Mouse (Mus musculus): ENCODE measurements at regions not wholly inside any gene's neighbourhood (a gene's known extent, or its start where the extent isn't known, plus 50 kb on each side); places are given as distances from the start of the nearest gene placed in this dataset.

DNA sequence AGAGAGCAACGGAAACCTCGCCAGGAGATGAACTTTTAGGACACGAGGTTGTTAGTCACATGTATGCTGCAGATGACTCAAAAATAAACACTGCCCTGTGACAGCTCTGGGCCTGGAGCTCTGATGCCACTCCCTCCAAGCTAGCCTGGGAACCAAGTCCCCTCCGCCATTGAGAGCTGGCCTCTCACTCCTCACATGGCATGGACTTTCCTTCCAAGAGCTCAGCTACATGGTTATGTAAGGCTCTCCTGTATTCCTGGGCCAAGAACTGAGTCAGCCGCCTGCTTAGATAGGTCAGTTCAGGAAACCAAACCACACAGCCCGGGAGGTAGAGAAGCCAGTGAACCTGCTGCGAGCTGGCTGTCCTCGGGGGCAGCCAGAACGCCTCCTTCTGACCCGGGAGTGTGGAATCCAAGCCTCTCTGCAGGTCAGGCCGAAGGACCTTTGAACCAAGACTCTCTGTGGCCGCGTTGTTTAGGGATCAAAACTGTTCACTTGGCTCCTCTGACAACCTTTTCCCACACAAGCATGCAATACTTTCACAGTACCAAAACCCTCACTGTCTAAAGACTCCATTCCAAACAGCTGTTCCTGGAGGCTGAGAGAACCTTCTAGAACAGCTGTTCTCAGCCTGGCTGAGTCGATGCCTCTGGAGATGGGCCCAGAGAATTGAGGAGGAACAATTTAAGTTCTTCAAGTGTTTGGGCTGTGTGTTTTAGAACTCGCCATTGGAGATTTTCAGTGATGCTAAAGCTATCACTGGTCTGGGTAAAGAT, 422.8 kb upstream of the Jarid2 start:
- no peak for ATAC-seq (replicated peaks; ENCODE audit: low FRiP score, poor library complexity, severe bottlenecking)

- ATAC-seq (replicated peaks; ENCODE audit: low FRiP score, poor library complexity, severe bottlenecking), result no peak
Measured at GRCm38 (mm10) chr13:44308227-44308626, 421.0 kb upstream of the Jarid2 start.

- ATAC-seq (replicated peaks; ENCODE audit: low FRiP score, poor library complexity, severe bottlenecking), result no peak
Measured at GRCm38 (mm10) chr13:44312237-44312636, 417.0 kb upstream of the Jarid2 start.

DNA sequence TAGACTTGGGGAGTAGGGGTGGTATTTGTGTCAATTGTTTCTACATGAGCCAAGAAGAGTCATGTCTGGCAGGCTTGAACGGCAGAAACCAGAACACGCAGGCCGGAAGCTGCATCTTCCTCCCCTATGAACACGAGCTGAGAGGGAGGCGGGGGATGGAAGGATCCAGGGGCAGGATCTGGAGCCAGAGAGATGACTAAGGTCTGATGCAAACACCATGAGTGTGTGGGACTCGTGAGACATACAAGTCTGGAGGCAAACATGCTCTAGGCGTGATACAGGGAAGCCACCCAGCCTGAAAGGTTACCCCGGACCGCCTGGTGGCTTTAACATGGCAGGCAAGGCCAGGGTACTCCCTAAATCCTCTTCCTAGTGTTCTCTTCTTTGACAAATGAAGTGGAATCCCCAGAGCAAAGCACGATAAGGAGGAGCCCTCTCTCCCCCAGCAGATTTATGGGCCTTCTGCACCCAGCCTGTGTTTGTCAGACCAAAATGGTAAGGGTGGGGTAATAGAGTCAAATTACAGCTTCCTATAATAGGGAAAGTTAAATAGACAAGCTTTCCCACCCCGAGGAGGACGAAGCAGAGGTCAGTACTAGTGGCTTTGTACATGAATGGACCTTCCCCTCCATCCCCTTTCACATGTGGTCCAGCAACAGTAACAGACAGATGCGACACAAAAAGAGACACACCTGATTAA, 412.4 kb upstream of the Jarid2 start:
- ATAC-seq (replicated peaks; ENCODE audit: low FRiP score, poor library complexity, severe bottlenecking), result no peak

DNA sequence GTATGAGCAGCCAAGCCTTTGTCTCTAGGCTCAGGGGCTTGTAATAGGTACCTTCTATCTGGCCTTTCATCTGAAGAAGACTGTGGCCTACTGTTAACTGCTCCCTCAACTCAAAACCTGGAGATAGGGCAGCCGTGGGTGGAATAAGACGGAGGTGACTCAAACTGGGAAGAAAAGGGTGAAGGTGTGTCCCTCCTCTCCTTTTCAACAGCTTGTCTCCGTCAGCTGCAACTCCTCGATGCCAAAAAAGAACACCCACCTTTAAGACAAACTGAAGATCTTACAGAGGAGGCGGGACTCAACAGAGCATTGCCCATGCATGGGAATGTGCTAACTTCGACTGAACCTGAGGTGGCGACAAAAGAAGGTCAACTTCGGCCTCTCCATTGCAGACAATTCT, 411.7 kb upstream of the Jarid2 start:
- no peak for ATAC-seq (replicated peaks; ENCODE audit: low FRiP score, poor library complexity, severe bottlenecking)

DNA sequence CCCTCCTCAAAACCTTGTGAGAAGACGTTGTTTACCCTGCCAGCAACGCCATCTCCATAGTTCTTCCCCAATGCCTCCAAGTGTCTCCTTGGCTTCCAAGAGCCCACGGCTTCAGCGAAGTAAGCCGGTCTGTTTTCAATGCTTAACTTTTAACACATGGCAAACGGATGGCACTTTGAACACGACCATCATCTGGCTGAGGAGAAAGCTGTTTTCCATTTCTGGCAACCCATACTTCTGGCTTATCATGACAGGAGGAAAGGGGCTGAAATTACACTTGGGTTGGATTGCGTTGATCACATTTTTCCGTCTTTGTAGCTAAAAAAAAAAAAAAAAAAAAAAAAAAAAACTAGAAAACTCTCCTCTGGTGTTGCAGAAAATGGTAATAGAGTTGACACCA, 410.2 kb upstream of the Jarid2 start:
- no peak for ATAC-seq (replicated peaks; ENCODE audit: low FRiP score, poor library complexity, severe bottlenecking)

GRCm38 (mm10) chr13:44319511-44319910, 409.8 kb upstream of the Jarid2 start:
- ATAC-seq (replicated peaks; ENCODE audit: low FRiP score, poor library complexity, severe bottlenecking), result no peak

DNA sequence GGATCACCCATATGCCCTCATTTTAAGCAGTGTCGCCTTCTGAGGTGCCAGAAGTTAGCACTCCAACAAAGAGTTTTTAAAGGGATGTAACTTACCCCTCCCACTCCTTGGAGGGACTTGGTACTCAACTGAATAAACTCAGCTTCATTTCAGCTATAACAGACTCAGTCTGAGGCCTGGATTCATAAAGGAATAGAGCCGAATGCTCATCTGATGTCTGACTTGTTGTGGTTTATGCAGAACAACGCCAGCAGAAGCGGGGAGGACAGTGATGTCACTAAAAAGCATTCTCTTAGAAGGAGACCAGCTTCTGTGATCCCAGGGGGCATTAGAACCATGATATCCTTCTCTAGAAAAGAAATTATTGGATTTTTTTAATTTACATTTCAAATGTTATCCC, 409.0 kb upstream of the Jarid2 start:
- ATAC-seq (replicated peaks; ENCODE audit: low FRiP score, poor library complexity, severe bottlenecking), result no peak

DNA sequence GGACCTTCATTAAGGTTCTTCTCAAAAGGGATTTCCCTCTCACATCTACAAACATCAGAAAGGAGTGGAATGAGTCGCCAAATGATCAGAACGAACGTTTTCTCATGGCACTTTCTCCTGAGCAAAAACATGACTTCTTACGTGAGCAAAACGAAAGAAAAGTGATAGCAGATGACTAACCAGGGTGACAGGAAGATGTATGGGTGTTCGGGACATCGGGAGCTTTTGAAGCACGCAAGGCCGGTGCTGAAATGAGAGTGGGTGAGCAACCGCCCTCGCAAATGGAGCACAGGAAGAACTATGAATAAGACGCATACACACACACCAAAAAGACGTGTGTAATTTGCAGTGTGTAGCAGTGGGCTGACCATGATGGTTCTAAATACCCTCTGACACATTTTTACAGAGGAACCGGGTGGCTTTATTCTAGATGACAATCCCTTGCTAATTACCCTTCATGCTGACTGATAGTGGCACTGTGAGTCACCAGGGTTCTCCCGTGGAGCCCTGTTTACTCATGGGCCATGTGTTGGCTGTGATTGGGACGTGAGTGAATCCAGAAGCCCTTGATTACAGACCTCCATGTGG, 408.2 kb upstream of the Jarid2 start:
- no peak for ATAC-seq (replicated peaks; ENCODE audit: low FRiP score, poor library complexity, severe bottlenecking)

GRCm38 (mm10) chr13:44328416-44328815, 400.9 kb upstream of the Jarid2 start:
- ATAC-seq (replicated peaks; ENCODE audit: low FRiP score, poor library complexity, severe bottlenecking), result no peak

DNA sequence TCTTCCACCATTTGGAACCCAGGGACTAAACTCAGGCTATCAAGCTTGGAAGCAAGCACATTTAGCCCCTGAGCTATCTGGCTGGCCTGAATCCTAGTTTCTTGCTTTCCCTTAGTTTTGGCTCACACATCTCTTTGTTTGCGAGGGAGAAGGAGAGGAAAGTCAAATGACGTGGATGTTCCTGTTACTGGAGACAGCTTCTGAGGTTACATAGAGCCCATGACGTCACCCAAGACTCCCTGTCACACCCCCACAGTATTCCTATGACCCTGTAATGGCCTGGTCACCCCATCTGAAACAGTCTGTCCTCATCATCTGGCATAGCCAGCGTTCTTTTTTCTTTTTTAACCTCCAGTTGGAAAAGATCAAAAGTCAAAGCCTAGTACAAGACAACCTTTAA, 400.1 kb upstream of the Jarid2 start:
- ATAC-seq (replicated peaks; ENCODE audit: low FRiP score, poor library complexity, severe bottlenecking), result no peak

DNA sequence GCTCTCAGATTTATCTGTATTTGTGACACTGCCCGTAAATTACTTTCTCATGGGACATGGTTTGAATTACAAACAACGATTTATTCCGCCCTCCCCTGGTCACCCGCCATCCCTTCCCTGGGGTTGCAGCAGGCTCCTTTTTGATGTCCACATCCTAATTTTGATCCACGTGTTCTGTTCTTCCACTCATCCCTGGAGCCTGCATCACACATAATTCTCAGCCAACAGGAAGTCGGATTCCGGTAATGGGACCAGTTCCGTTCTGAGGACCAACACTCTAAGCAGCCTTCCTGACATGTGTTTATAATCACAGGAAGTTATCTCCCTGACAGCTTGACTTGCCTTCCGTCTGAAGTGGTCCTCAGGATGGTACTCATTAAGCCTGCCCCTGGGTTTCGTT, 399.6 kb upstream of the Jarid2 start:
- ATAC-seq (replicated peaks; ENCODE audit: low FRiP score, poor library complexity, severe bottlenecking), result no peak

DNA sequence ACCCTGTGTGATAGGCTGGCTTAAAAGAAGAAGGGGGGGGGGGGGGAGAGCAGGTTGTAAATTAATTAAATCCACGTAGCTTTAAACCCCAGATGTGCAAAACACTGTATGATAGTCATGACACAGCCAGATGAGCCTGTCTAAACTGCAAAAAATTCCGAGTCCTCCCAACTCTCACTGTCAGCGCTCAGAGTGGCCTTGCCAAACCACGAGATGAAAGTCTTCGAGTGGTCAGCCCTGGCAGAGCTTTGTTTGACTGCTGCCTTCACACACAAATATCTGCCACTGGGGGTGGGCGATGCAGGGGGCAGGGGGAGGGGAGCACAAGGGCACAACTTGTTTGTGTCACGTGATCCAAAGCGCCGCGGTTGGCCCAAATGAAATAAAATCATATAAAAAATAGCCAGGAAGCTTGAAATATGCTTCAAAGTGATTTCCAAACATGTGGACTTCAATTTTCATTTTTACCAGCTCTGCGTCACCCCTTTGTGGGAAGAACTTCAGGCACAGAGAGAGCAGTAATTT, 396.5 kb upstream of the Jarid2 start:
- no peak for ATAC-seq (replicated peaks; ENCODE audit: low FRiP score, poor library complexity, severe bottlenecking)

DNA sequence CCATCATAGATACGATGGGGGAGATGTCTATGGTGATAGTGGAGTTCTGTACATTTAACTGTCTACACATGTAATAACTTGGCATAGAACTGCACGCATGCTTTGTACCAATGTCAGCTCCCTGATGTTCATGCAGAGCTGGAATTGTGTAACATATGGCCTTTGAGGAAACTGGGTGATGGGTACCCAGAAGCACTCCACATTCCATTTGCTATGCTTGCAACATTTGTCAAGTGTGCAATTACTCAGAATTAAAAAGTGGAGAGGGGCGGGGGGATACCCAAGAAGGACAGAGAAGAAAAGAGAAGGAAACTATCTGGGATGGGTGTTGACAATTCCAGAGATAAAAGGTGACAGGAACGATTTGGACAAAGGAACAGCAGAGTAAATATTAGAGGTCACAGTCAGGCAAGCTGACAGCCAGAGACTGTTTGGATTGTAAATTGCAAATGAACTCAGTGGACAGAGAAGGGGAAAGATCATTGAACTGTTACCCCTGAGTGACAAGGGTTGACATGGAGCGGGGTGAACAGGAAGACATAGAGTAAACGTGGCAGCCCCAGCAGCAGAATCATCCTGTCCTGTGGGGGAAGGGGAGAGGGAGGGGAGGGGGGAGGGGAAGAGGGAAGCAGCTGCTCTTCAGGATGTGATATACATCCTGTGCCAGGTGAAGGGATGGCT, 390.1 kb upstream of the Jarid2 start:
- ATAC-seq (replicated peaks; ENCODE audit: low FRiP score, poor library complexity, severe bottlenecking), result no peak

- ATAC-seq (replicated peaks; ENCODE audit: low FRiP score, poor library complexity, severe bottlenecking), result no peak
Measured at GRCm38 (mm10) chr13:44345094-44345493, 384.2 kb upstream of the Jarid2 start.

DNA sequence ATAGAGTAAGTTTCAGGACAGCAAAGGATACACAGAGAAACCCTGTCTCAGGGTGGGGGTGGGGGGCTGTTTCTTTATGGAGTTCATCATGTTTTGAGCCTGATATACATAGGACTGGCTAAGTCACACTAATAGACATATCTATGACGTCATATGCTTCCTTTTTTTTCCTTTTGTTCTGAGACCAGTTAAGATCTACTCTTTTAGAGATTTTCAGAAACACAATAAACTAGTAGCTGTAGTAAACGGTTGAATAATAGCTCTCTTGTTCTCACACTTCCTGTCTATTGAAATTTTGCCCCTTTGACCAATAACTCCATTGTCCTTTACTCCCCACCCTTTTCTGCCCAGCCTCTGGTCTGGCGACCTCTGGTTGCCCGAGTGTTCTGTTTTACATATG, 382.6 kb upstream of the Jarid2 start:
- no peak for ATAC-seq (replicated peaks; ENCODE audit: low FRiP score, poor library complexity, severe bottlenecking)

DNA sequence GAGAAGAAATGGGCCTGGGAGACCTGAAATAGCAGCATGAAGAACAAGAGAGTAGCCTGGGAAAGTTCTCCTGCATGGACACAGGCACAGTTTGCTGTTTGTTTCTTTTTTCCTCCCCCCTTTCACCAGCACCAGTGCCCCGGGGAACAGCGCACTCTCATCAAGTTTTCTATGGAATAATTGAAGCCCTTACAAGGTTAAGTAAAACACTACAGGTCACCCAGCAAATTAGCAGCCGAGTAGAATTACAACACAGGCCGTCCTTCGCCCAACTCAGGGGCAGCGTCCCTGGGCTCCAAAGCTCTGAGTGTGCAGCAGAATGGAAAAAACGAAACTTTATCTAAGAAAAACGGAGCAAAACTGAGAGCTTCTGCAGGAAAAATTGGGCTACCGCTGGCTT, 381.6 kb upstream of the Jarid2 start:
- ATAC-seq (replicated peaks; ENCODE audit: low FRiP score, poor library complexity, severe bottlenecking), result no peak

- no peak for ATAC-seq (replicated peaks; ENCODE audit: low FRiP score, poor library complexity, severe bottlenecking)
Measured at GRCm38 (mm10) chr13:44353899-44354298, 375.4 kb upstream of the Jarid2 start.

GRCm38 (mm10) chr13:44355771-44356221, 373.5 kb upstream of the Jarid2 start:
- ATAC-seq (replicated peaks; ENCODE audit: low FRiP score, poor library complexity, severe bottlenecking), result no peak

GRCm38 (mm10) chr13:44356981-44357380, 372.3 kb upstream of the Jarid2 start:
- no peak for ATAC-seq (replicated peaks; ENCODE audit: low FRiP score, poor library complexity, severe bottlenecking)
